Mouse (Mus musculus): ENCODE data around the gene Ankrd49.

The Ankrd49 gene

DNA sequence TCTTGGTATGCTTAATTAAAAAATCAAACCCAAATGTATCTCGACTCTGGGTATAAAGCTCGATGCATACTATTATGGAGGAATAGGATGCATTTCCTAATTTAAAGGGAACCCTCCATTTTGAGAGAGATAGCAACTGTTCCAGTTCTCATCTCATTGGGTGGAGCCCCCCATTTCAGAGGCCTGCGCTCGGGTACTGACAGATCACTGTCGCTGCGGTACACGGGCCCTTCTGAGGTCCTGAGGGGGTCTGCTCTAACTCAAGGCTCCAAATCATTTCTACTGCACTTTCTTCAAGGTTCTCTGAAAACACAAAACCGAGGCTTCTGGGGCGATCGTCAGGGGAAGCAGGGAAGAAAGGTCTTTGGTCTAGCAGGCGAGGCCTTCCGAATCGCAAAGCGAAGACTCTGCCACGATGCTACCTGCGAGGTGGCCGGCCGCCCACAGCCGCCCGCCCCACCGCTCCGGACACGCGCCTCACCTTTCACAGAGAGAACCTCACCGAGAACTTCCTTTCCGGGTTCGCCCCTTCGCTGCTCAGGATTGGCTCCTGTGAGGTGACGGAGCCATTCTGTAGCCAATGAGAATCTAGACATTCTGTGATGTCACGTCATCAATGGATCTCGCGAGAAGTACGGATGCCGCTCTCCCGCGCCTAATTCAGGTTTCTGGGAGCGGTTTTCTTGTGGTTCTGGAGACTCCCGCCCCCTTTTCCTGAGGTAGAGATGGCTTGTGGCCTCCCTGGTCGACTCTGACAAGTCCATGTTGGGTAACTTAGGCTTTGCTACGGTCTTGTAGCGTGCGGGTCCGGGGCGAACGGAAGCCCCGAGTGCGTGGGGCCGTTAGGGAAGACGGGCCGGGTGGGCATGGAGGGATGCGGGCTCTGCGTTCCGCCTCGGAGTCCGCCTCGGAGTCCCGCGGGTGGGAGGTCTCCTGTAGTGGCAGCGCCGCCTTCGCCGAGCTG is at the start of gene Ankrd49, which contains the start of gene Mre11a:
Gene Ankrd49 (minus strand): TSS at position 818 of the 964 bp plus-strand sequence.
Gene Mre11a (plus strand): TSS at position 616 of the 964 bp plus-strand sequence.
- peak; percentile 87 to 90 for DNase-seq (ENCODE audit: low spot score in 2 of 2)

DNA sequence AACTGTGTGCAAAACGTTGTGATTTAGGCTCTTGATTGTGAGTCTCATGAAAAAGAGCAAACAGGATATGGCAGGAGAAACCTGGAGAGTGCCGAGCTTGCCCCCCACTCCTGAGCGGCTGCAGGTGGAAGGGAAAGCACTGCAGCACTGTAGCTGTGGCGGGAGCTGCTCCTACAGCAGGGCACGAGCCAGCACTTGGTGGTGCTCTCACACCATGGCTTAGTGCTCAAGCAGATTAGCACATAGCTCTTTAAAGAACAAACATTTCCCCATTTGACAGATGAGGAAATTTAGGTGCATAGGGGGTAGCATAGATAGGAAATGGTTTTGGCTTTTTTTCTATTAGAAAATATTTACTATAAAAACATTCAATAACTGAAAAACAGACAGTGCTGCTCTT is 47.4 kb upstream of the Ankrd49 start:
- no peak for DNase-seq (ENCODE audit: low spot score in 2 of 2)

DNA sequence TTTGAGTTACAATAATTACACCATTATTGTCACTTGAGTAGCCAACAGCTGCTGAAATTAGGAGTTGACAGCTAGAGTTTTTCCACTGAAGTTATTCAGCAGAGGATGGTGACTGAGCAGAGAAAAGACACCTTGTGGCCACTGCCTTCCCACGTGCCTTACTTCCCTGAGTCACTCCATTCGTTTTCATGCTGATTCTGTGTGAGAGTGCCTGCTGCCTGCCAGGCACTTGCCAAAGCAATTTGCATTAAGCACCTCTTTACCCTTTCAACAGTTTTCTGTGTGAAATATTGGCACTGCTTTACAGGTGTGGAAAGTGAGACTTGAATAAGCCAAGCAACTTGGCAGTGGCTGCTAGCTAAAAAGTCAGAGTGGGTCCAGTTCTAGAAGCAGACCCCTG is 43.2 kb upstream of the Ankrd49 start:
- no peak for DNase-seq (ENCODE audit: low spot score in 2 of 2)

DNA sequence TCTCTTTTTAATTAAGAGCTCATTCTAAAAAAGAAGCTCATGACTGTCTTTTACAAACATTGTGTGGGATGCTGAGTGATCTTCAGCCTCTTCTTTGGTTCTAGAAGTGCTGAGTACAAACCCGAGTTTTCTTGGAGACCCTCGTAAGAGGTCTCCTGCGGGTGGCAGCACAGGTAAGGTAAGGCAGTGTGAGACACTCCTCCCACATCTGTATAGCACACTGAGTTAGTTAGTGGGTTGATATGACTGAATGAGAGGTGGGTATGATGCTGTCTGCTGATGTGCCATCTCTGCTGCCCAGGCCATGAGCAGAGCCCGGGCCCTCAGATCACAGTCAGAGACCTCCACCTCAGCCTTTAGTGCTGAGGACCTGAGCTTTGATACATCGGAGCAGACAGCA is 40.2 kb upstream of the Ankrd49 start:
- no peak for DNase-seq (ENCODE audit: low spot score in 2 of 2)

DNA sequence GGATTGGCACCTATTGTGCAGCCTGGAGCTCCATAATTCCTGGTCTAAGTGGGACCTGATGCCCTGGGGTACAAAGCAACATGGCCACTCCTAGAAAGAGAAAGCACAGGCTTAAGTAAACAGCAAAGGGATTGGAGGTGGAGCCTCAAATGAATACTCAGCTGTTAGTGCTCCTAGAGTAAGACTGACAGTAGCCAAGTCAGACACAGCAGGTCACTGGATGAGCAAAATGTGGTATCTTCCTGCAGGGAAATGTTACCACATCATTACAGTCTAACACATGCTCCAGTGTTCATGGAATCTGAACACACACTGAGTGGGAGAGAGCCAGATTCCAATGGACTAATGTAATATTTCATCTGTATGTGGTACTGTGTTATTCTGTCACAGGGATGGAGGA is 36.7 kb upstream of the Ankrd49 start:
- DNase-seq (ENCODE audit: low spot score in 2 of 2): no peak

DNA sequence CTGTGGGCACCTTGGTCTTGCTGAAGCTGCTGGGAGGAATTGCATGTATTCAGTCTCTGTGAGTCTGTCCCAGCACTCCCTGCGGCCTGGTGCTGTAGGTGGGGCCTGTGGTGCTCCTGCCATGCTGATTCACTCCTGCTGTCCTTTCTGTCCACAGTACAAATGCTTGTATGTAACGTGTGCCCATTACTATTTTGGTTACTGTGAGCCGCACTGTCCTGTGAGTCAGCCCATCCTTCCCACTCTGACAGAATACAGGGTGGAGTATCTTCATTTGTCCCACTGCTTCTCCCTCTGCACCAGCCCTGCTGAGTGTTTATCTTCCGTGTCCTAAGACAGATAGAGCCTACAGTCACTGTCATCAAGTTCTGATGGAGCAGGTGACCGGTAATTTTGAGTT is 25.5 kb upstream of the Ankrd49 start:
- DNase-seq (ENCODE audit: low spot score in 2 of 2): no peak

DNA sequence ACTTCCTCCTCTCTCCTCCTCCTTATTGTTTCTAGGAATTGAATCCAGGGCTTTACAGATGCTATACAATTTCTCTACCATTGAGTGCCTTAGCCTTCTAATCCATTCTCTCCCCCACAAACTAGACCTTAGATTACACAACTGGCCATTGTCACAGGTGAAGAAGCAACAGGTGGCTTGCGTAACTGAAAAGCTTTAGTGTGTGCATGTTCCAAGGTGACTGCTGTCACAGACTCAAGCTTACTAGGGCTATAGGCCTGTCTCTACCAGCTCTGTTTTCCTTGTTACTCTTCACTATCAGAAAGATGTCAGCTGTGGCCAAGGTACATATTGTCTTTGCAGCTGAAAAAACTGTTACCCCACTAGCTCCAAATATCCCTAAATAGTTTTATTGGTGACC is 22.1 kb upstream of the Ankrd49 start:
- DNase-seq (ENCODE audit: low spot score in 2 of 2): no peak

DNA sequence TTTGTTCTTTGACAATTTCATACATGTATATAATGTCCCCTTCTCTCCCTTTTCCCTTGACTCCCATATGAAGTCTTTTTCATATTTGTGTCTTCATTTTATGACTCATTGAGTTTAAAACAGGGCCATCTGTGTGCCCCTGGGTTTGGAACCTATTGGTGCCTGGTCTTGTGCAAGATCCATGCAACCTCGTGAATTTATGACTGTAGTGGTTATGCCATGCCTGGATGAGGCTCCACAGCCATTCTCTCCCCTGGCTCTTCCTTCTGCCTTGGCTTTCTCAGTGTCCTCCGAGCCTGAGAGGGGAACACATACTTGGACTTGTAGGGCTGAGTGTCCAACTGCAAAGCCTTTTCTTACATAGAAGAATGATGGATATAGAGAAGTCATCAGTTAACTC is 21.1 kb upstream of the Ankrd49 start:
- DNase-seq (ENCODE audit: low spot score in 2 of 2): no peak

DNA sequence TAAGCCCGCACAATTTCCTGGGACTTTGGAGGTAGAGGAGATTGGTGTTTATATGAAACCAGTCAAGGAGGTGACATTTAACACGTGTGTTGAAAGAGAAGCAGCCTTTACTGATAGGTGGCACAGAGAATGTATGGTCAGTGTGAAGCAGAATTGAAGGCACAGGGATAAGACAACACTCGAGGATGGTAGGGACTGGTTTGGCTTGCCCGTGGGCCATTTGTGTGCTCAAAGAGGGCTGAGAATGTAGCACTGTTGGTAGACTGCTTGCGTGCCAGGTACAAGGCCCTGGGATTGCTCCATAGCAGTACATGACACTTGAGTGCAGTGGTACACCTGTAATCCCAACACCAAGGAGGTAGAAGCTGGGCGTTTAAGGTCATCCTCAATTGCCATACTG is 2.7 kb upstream of the Ankrd49 start:
- DNase-seq (ENCODE audit: low spot score in 2 of 2): no peak

DNA sequence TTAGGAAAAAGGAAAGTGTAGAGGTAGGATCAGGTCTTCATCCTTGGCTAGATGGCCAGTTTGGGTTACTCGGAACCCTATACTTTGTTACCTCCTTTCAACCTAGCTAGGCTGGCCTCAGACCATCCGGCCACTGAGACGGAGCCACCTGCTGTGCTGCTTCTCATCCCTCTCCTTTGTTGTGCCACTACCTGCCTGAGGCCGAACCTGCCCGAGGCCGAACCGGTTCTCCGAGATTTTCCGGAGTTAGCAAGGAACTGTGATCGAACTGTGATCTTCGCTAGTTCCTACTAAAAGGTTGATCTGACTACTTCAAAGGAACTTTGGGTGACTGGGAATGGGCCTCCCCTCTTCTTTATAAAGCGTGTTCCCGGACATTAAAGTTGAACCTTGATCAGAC is 6.3 kb downstream of the Ankrd49 start:
- no peak for DNase-seq (ENCODE audit: low spot score in 2 of 2)

DNA sequence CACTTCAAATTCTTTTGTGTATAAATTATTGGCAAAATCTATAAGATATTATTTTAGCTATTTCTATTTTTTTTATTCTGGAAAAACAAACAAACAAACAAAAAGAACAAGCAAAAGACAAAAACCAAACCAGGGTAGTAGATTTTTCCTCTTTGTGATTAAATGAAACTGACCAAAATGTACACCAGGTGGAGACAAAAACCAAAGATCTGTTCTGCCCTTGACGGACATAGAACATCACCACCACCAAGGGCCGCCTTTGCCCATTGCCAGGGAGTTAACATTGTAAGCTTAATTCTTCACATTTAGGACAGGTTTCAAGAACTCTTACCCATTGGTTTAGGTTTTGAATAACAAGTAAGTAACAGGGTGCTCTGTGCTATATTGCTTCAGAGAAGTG is 10.8 kb downstream of the Ankrd49 start:
- no peak for DNase-seq (ENCODE audit: low spot score in 2 of 2)

DNA sequence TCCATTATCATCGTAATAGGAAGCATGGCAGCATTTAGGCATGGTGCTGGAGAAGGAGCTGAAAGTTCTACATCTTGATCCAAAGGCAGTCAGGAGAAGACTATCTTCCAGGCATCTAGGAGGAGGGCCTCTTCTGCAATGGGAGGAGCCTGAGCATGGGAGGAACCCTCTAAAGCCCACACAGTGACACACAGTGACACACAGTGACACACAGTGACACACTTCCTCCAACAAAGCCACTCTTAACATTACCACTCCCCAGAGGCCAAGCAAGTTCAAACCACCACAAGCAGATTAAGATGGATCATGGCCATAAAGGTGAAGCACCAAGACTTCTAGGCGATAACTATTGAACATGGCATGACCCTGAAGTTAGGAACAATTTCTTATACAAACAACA is 12.6 kb downstream of the Ankrd49 start:
- no peak for DNase-seq (ENCODE audit: low spot score in 2 of 2)

DNA sequence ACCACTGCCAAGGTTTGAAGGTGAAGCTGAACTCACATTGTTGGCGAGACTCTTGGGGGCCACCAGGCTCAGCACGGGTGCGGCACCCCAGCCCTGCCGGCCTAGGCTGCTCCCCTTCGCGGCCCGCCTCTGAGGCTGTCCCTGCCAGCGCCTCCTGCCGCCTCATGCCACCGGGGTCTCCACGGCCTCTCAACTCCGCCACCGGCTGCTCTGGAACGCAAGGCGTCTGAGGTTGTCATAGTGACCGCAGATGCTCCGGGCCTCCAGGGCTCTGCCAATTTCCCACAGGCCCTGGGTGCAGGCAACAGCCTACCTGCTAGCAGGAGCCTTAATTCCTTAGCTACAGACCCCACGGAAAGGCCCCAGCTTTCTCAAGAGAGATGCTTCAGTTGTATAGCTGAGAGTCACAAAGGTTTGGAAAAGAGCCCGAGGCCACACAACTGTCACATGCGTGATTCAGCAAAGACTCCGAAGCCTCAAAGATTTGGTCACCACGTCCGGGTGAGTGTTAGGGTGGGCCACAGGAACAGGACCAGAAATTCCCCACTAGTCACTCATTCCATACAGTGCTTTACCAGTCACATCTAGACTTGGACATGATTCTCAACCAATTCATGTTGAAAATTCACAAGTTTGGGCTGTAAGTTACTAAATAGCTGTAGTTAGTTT is 13.7 kb downstream of the Ankrd49 start, which contains the start of gene 1700012B09Rik:
Gene 1700012B09Rik (minus strand): TSS at position 228 of the 669 bp plus-strand sequence.
- no peak for DNase-seq (ENCODE audit: low spot score in 2 of 2)

DNA sequence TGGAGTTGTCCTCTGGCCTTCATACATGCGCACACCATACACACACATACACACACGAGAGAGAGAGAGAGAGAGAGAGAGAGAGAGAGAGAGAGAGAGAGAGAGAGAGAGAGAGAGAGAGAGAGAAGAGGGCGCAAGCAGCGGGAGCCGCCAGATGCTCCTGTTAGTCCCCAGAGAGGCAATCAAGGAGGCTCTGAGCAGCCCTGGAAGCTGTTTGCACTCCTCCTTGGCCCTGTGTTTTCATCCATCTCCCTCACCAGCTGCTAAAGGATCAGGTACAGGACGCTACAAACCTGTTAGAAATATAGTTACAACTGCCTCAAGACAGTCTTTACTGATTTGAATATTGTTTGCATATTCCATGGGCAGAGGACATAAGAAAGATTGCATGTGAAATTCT is 14.8 kb downstream of the Ankrd49 start:
- no peak for DNase-seq (ENCODE audit: low spot score in 2 of 2)

DNA sequence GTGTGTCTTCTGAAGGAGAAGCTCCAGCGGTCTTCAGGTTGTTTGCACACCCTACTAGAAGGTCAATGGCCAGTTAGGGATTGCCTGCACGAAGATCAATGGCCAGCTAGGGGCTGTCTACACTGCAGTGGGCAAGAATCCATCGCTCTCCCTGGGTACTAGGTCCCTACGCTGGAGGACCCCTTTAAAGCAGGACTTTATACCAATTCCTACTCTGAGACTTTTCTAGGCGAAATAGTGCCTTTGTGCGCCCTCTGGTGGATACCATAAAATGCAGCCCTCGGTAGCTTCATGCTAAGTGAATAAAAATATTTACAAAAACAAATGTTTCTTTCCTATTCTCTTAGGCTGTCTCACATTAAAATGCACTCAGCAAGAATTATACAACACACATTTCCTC is 19.9 kb downstream of the Ankrd49 start:
- peak in 1 of 2 experiments; percentile 48 for DNase-seq (ENCODE audit: low spot score in 2 of 2)

DNA sequence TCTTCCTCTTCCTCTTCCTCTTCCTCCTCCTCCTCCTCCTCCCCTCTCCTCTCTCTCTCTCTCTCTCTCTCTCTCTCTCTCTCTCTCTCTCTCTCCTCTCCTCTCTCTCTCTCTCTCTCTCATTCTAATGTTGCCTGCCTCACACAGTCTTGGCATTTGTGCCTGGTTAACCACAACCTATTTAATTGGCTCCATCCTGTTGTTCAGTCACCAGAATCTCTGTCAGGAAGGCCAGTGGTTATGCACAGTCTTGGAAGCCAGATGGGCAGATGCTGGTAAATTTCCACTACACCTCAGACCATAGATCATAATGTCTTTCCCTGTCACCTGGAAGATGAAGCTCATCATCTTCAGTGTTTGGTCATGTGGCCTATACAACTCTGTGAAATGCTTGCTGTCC is 25.4 kb downstream of the Ankrd49 start:
- no peak for DNase-seq (ENCODE audit: low spot score in 2 of 2)

DNA sequence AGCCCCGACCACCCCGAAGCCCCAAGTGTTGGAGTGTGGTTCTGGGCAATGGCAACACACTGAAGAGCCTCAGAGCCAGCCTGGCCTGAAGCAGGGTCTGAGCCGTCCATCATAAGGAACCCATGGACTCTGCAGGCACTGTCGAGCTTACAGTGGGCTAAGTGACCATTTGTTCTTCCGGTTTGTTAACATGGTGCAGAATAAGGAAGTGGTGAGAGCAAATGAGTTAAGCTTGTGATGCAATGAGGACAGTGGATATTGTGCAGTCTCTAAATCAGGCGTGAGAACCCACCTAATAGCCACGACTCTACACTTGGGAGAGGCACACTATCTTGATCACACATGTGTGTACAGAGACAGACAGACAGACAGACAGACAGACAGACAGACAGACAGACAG is 26.1 kb downstream of the Ankrd49 start:
- no peak for DNase-seq (ENCODE audit: low spot score in 2 of 2)

DNA sequence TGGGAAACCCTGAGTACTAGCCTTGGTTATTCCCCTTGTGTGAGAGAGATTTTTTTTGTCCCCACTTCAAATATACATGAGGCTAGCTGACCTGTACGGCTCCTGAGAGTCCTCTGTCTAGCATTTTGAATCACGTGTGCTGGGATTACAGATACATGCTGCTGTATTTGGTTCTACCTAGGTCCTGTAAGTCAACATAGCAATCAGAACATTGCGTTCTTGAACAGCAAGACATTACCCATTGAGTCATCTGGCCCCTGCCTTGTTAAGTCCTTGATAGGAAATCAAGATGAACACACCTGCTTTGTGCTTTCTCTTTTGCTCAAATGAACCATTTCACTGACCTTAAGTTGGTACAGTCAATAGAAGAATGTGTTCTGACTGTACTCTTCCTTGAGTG is 30.2 kb downstream of the Ankrd49 start:
- DNase-seq (ENCODE audit: low spot score in 2 of 2): no peak

DNA sequence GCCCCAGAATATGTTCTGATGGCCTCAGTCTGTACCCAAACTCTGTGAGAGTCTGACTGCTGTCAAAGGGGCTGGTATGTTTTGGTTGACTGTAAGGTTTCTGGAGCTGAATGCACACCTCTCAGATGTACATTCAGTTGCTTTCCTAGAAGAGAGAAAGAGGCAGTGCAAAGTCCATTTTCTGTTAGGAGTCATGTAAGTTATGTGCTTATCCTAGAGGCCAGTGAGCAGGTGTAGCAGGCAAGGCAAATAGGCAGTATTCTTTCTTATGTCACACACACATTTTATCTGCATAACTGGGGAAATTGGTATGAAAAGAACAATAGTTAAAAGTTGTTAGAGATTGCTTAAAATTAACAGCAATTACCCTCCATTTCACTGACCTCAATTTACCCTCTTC is 30.7 kb downstream of the Ankrd49 start:
- no peak for DNase-seq (ENCODE audit: low spot score in 2 of 2)

DNA sequence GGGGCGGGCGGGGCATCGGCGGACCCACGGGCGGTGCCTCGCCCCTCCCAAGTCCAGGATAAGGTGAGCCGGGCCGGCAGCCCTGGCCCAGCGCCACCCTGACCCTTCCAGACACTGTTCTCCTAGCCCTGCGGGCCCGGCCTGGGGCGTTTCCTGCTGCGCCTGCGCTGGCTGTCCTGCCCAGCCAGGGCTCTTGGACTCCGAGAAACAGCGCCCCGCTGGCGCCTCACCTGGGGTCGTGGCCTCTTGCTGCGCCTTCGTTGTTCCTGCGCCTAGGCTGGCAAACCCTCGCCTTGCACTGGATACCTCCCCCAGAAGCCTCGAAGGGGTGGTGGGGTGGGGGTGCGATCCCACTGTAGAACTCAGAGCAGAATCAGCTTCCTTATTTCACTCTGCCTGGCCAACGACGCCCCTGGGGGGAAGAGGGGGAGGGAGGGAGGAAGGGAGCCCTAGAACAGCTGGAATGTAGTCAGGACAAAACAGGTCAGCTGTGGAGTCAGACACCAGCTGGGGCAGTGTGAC is 32.6 kb downstream of the Ankrd49 start, which contains the start of gene Fut4:
Gene Fut4 (minus strand): TSS at position 393 of the 522 bp plus-strand sequence.
- peak; percentile 21 to 40 for DNase-seq (ENCODE audit: low spot score in 2 of 2)

DNA sequence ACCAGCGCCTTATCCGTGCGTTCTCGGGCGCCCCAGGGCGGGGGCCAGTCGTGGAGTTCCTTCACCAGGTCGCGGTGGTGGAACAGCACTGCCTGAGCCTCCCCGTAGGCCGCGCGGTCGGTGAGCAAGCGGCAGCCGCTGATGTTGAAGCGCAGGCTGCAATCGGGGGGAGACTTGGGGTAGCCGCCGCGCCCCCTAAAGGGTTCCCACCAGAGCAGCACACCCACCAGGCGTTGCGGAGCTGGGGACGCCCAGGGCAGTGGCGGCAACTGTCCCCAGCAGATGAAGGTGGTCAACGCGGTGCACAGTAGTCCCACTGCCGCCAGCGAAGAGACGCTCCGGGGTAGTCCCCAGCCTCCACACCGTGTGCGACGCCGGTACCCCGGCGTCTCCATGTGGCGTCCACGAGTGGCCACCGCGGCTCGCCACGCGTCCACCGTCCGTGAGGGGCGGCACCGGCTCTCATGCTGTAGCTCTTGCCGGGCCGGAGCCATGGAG is 33.1 kb downstream of the Ankrd49 start:
- DNase-seq (ENCODE audit: low spot score in 2 of 2): peak in 1 of 2 experiments; percentile 41

DNA sequence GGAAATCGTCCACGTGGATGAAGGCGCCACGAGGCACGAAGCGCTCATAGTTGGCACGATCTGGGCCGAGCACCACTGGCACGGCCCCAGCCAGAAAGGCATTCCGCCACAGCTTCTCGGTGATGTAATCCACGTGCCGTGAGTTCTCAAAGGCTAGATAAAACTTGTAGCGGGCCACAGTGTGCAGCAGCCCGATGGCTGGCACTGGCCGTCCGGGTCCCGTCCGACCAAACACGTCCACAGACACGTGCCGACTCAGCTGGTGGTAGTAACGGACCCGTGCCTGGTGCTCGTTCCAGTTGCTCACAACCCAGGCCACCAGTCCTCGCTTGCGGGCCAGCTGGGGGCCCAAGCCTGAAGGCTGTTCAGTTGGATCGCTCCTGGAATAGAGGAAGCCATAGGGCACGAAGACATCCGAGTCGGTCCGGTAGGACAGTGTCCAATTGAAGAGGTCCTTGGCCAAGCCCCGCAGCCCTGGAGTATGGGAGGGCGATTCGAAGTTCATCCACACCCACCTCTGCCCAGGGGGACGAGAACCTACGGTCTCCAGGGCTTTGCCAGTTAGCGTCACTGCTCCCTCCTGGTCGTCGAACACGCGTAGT is 33.7 kb downstream of the Ankrd49 start:
- no peak for DNase-seq (ENCODE audit: low spot score in 2 of 2)
